Mouse (Mus musculus) adrenal gland, postnatal 4 days (tissue): ENCODE measurements around the gene Actr1b. TPM values are rescaled to one million over a fixed set of nuclear protein-coding genes. Genes with fewer than 3 reads are reported as not detected.
"Not testable (repeated sequence)": the region's sequence is repeated elsewhere in the genome, so short reads cannot be mapped to it uniquely, and the experiment has no call there.

Experiments used
- DNase-seq, 2 experiments: peaks; one replicate each; pipeline ENCODE4 v3.0.0; 2021 to 2022; ENCODE audit warnings: low spot score in 2 of 2, mixed read lengths in 2 of 2
- total RNA-seq, 2 experiments: library from RNA; stranded (reverse); gene quantifications; 2 replicates each; pipeline ENCODE4 v1.2.3; 2021

Actr1b gene
- total RNA-seq, 2 experiments from 2014 or later, result 133 to 143 TPM

GRCm38 (mm10) chr1:36707797-36708196, 6.4 kb downstream of the Actr1b start:
- DNase-seq, result no peak

GRCm38 (mm10) chr1:36707166-36707565, 7.1 kb downstream of the Actr1b start:
- DNase-seq, result no peak

- no peak for DNase-seq
Measured at GRCm38 (mm10) chr1:36697030-36697429, 17.2 kb downstream of the Actr1b start.

GRCm38 (mm10) chr1:36696411-36696810, 17.8 kb downstream of the Actr1b start:
- DNase-seq, result no peak

GRCm38 (mm10) chr1:36694871-36695270, 19.4 kb downstream of the Actr1b start:
- no peak for DNase-seq

- peak; percentile 89 to 90 for DNase-seq
Measured at GRCm38 (mm10) chr1:36691271-36692155, 22.7 kb downstream of the Actr1b start, which contains the start of gene Cox5b. TSS of gene Cox5b (plus strand) at chr1:36691449.

- DNase-seq, result no peak
Measured at GRCm38 (mm10) chr1:36690671-36691235, 23.5 kb downstream of the Actr1b start.

GRCm38 (mm10) chr1:36683810-36684467, 30.3 kb downstream of the Actr1b start:
- peak in 1 of 2 experiments; percentile 48 for DNase-seq

- no peak for DNase-seq
Measured at GRCm38 (mm10) chr1:36682620-36683355, 31.4 kb downstream of the Actr1b start, which contains the start of gene Fam178b. TSS of gene Fam178b (minus strand) at chr1:36683183.

- DNase-seq, result no peak
Measured at GRCm38 (mm10) chr1:36680893-36681292, 33.3 kb downstream of the Actr1b start.

GRCm38 (mm10) chr1:36674936-36675335, 39.3 kb downstream of the Actr1b start:
- no peak for DNase-seq

- no peak for DNase-seq
Measured at GRCm38 (mm10) chr1:36672648-36673350, 41.4 kb downstream of the Actr1b start.

GRCm38 (mm10) chr1:36671260-36671659, 43.0 kb downstream of the Actr1b start:
- DNase-seq, result no peak

GRCm38 (mm10) chr1:36670256-36670655, 44.0 kb downstream of the Actr1b start:
- no peak for DNase-seq

- not testable (repeated sequence) for DNase-seq
Measured at GRCm38 (mm10) chr1:36668007-36668406, 46.2 kb downstream of the Actr1b start.

GRCm38 (mm10) chr1:36665934-36666333, 48.3 kb downstream of the Actr1b start:
- DNase-seq, result no peak

- DNase-seq, result no peak
Measured at GRCm38 (mm10) chr1:36665165-36665723, 49.0 kb downstream of the Actr1b start.

GRCm38 (mm10) chr1:36664457-36664856, 49.8 kb downstream of the Actr1b start:
- DNase-seq, result no peak

GRCm38 (mm10) chr1:36658621-36659399, 55.4 kb downstream of the Actr1b start:
- DNase-seq, result no peak
